8 mouse cellular contexts compared by ENCODE assay signal in the genomic region with DNA sequence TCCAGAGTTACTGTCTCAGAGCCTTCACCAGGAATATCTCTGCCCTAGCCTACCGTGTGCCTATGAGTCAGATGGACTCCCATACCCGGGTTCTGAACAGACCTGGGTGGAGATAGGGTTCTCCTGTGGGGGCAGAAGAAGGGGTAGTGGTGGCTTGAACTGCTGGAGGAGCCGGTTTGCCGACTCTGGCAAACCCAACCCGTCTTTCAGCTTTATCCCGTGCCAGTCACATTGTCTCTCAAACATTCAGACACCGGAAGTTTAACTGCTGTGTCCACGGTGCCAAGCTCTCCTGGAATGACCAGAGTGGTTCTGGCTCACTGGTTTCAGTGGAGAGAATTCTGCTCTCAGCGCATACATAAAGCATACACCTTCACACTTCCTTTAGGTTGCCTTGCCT. TPM values are rescaled to one million over a fixed set of nuclear protein-coding genes. Genes with fewer than 3 reads are reported as not detected.
DNase-seq lines count a peak whose midpoint lies in the region; ATAC-seq and TF ChIP-seq lines count a peak whose summit lies in the region.

No protein-coding gene starts in this region.

- peaks cover 19% of the 10 kb centered on the region for H3K4me1 ChIP-seq in embryonic facial prominence, embryonic 14.5 days (ENCODE audit: control insufficient read depth, insufficient read depth, low read length)
- peaks cover 16% of the 10 kb centered on the region for H3K4me1 ChIP-seq in hindbrain, postnatal 0 days (ENCODE audit: insufficient read depth, low read length)
- peaks cover 9% of the 10 kb centered on the region; the same call in 1 of the 2 replicates for H3K4me1 ChIP-seq in midbrain, postnatal 0 days (ENCODE audit: insufficient read depth, low read length)

- H3K4me3 ChIP-seq in left cerebral cortex, adult 2 months: peak overlapping the region; percentile 78
- H3K4me3 ChIP-seq in embryonic facial prominence, embryonic 14.5 days (ENCODE audit: low read depth, low read length): peak overlapping the region; percentile 88
- H3K4me3 ChIP-seq in hindbrain, postnatal 0 days (ENCODE audit: low read length): peak overlapping the region; percentile 81
- peak overlapping the region; percentile 64 for H3K4me3 ChIP-seq in midbrain, postnatal 0 days (ENCODE audit: low read depth, low read length)

- 77% methylated on average over 9 of the region's 9 CpGs for WGBS in embryonic facial prominence, embryonic 14.5 days
- 70% methylated on average over 9 of the region's 9 CpGs for WGBS in hindbrain, postnatal 0 days
- 86% methylated on average over 9 of the region's 9 CpGs for WGBS in midbrain, postnatal 0 days

- no peak overlapping the region for H3K27ac ChIP-seq in left cerebral cortex, adult 2 months
- H3K27ac ChIP-seq in embryonic facial prominence, embryonic 14.5 days (replicated peaks; ENCODE audit: low read depth, low read length): no peak overlapping the region
- H3K27ac ChIP-seq in hindbrain, postnatal 0 days: no peak overlapping the region
- H3K27ac ChIP-seq in midbrain, postnatal 0 days (ENCODE audit: low read depth, low read length): no peak overlapping the region

- H3K9ac ChIP-seq in embryonic facial prominence, embryonic 14.5 days (ENCODE audit: low read depth, low read length): 0 out of 2 replicates have a peak overlapping the region, but pooled peaks have one; percentile 14
- no peak overlapping the region; the same call in 1 of the 2 replicates for H3K9ac ChIP-seq in hindbrain, postnatal 0 days (replicated peaks; ENCODE audit: low read length)
- H3K9ac ChIP-seq in midbrain, postnatal 0 days (replicated peaks; ENCODE audit: low read length, poor library complexity, severe bottlenecking): peak overlapping the region; percentile 90; the same call in 1 of the 2 replicates

- TF ChIP-seq CTCF in left cerebral cortex, adult 2 months (IDR thresholded peaks at IDR 0.05): no peak
- no peak for TF ChIP-seq CTCF in hindbrain, postnatal 0 days (IDR thresholded peaks at IDR 0.05; ENCODE audit: low read depth)
- no peak for TF ChIP-seq CTCF in midbrain, postnatal 0 days (IDR thresholded peaks at IDR 0.05)

- no peak for DNase-seq in left cerebral cortex, adult 2 months (ENCODE audit: extremely low spot score in 1 of 2, low spot score in 2 of 2)
- DNase-seq in left cerebral cortex, adult 11 months (ENCODE audit: low spot score): no peak
- DNase-seq in embryonic facial prominence, embryonic 14.5 days (ENCODE audit: low spot score): no peak
- no peak for DNase-seq in hindbrain, postnatal 0 days (ENCODE audit: low spot score)
- DNase-seq in midbrain, postnatal 0 days (ENCODE audit: low spot score): no peak
- no peak for DNase-seq in gastrocnemius, postnatal 4 days (ENCODE audit: low spot score in 2 of 2)
- no peak for DNase-seq in layer of hippocampus, postnatal 25 days (ENCODE audit: extremely low spot score in 1 of 2, low spot score in 1 of 2)
- no peak for DNase-seq in adrenal gland, postnatal 14 days

- H3K4me2 ChIP-seq in embryonic facial prominence, embryonic 14.5 days (ENCODE audit: low read depth, low read length): peak overlapping the region; percentile 90
- H3K4me2 ChIP-seq in hindbrain, postnatal 0 days (ENCODE audit: low read depth, low read length): peak overlapping the region; percentile 68
- peak overlapping the region; percentile 81 for H3K4me2 ChIP-seq in midbrain, postnatal 0 days (ENCODE audit: low read depth, low read length, poor library complexity, severe bottlenecking)

- H3K27me3 ChIP-seq in embryonic facial prominence, embryonic 14.5 days (replicated peaks; ENCODE audit: control insufficient read depth, insufficient read depth, low read length): no peaks in the 10 kb centered on the region
- no peaks in the 10 kb centered on the region for H3K27me3 ChIP-seq in hindbrain, postnatal 0 days (ENCODE audit: insufficient read depth, low read length)
- no peaks in the 10 kb centered on the region for H3K27me3 ChIP-seq in midbrain, postnatal 0 days (ENCODE audit: insufficient read depth, low read length)

- H3K9me3 ChIP-seq in embryonic facial prominence, embryonic 14.5 days (ENCODE audit: control insufficient read depth, low read length): no peaks in the 10 kb centered on the region
- no peaks in the 10 kb centered on the region for H3K9me3 ChIP-seq in hindbrain, postnatal 0 days (ENCODE audit: low read length)
- H3K9me3 ChIP-seq in midbrain, postnatal 0 days (ENCODE audit: low read length): no peaks in the 10 kb centered on the region

- no peak for ATAC-seq in embryonic facial prominence, embryonic 14.5 days (ENCODE audit: low read depth)
- no peak for ATAC-seq in hindbrain, postnatal 0 days
- ATAC-seq in midbrain, postnatal 0 days (ENCODE audit: low FRiP score): no peak

- no peaks in the 10 kb centered on the region for H3K36me3 ChIP-seq in embryonic facial prominence, embryonic 14.5 days (ENCODE audit: control insufficient read depth, insufficient read depth, low read length)
- H3K36me3 ChIP-seq in hindbrain, postnatal 0 days (ENCODE audit: insufficient read depth, low read length): no peaks in the 10 kb centered on the region
- no peaks in the 10 kb centered on the region for H3K36me3 ChIP-seq in midbrain, postnatal 0 days (ENCODE audit: insufficient read depth, low read length)

- intact Hi-C loops in left cerebral cortex, adult 2 months (cut with DNase I): no loop called here

RNA-seq across cellular contexts. Expression of a gene that starts 2.3 kb away (rescaled TPM):
- 100 to 1,000 TPM; 239 to 244 TPM for total RNA-seq in left cerebral cortex, adult 2 months (2021)
- polyA plus RNA-seq in embryonic facial prominence, embryonic 14.5 days (2014; fragmentation: Nextera tagmentation; extraction: Ambion mirVana): 14.6 and 14.8 TPM in 2 replicates
- 78.2 and 90.5 TPM in 2 replicates for total RNA-seq in hindbrain, postnatal 0 days (2014; rRNA removed)
- 18.6 and 19.2 TPM in 2 replicates for polyA plus RNA-seq in hindbrain, postnatal 0 days (2015; fragmentation: Nextera tagmentation; extraction: Ambion mirVana)
- 69.1 and 81.7 TPM in 2 replicates for total RNA-seq in midbrain, postnatal 0 days (2014; rRNA removed)
- polyA plus RNA-seq in midbrain, postnatal 0 days (2015; fragmentation: Nextera tagmentation; extraction: Ambion mirVana): 15.7 and 16.5 TPM in 2 replicates
- total RNA-seq in gastrocnemius, postnatal 4 days (2021): 10 to 100 TPM; 79.9 to 82.7 TPM
- 100 to 1,000 TPM; 163 to 165 TPM for total RNA-seq in layer of hippocampus, postnatal 25 days (2021)
- total RNA-seq in adrenal gland, postnatal 14 days (2021): 48.5 and 55.4 TPM in 2 replicates

RNA-seq across cellular contexts. Expression of a gene that starts 37.3 kb away (rescaled TPM):
- 10 to 100 TPM; 68.3 to 85.0 TPM for total RNA-seq in left cerebral cortex, adult 2 months (2021)
- polyA plus RNA-seq in embryonic facial prominence, embryonic 14.5 days (2014; fragmentation: Nextera tagmentation; extraction: Ambion mirVana): 40.2 and 40.4 TPM in 2 replicates
- 51.9 and 56.3 TPM in 2 replicates for total RNA-seq in hindbrain, postnatal 0 days (2014; rRNA removed)
- 38.3 and 40.0 TPM in 2 replicates for polyA plus RNA-seq in hindbrain, postnatal 0 days (2015; fragmentation: Nextera tagmentation; extraction: Ambion mirVana)
- 51.2 and 91.4 TPM in 2 replicates for total RNA-seq in midbrain, postnatal 0 days (2014; rRNA removed)
- 39.8 and 40.6 TPM in 2 replicates for polyA plus RNA-seq in midbrain, postnatal 0 days (2015; fragmentation: Nextera tagmentation; extraction: Ambion mirVana)
- total RNA-seq in gastrocnemius, postnatal 4 days (2021): 100 to 1,000 TPM in 1 of 2 experiments, 10 to 100 TPM in 1; 83.5 to 124 TPM
- 10 to 100 TPM; 59.3 to 67.3 TPM for total RNA-seq in layer of hippocampus, postnatal 25 days (2021)
- total RNA-seq in adrenal gland, postnatal 14 days (2021): 181 and 285 TPM in 2 replicates
